Mouse (Mus musculus) E14TG2a.4 (cell line): ENCODE data around the gene Pcdh8.

Experiments used
- CTCF ChIP-seq: conservative IDR thresholded peaks from 2 replicates; pipeline ENCODE4 v1.5.1; 2014; ENCODE audit warnings: low read length
- NANOG ChIP-seq: IDR thresholded peaks from 2 replicates; pipeline ENCODE4 v1.6.1; 2014; ENCODE audit warnings: borderline replicate concordance, low read length, mixed read lengths
- POU5F1 ChIP-seq: IDR thresholded peaks from 2 replicates; pipeline ENCODE4 v1.6.1; 2014; ENCODE audit warnings: low read length, borderline replicate concordance

DNA sequence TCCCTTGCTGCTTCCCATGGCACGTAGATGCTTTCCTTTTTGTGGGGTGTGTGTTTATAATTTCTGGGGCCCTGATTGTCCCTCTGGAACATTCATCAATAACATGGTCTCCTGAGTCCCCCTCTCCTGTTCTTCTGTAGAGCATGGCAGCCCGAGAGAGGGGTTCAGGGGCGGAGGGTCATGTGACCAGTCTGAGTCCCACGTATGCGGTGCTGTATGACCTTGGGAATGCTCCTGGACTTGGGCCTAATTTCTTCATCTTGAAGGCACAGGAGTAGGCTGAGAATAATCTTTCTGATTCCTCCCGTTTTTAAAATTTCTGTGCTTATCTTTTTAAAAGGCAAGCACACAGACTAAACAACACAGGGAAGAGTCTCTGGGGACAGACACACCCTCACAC, 37.6 kb downstream of the Pcdh8 start:
- TF ChIP-seq CTCF (no peak), POU5F1 (no peak), NANOG (no peak)
